Mouse (Mus musculus): ENCODE results near the gene Dtl.

- TF ChIP-seq POLR2AphosphoS5 (IDR thresholded peaks at IDR 0.05; ENCODE audit: insufficient replicate concordance, low read depth, low read length) (no peak), CTCF (IDR thresholded peaks at IDR 0.05; ENCODE audit: low read depth, low read length) (no peak)
Observed at GRCm38 (mm10) chr1:191611686-191612085, 36.3 kb upstream of the Dtl start.
